Mouse (Mus musculus): ENCODE results near the gene Sh3bgrl2. TPM values are rescaled to one million over a fixed set of nuclear protein-coding genes. Genes with fewer than 3 reads are reported as not detected.

Sh3bgrl2 gene
- polyA plus RNA-seq, 1 experiment from 2014 or later = 10.3 TPM

- Histone ChIP-seq H3K4me1 (replicated peaks) (no peaks in the 10 kb centered on the region), H3K9me3 (no peaks in the 10 kb centered on the region), H3K36me3 (no peaks in the 10 kb centered on the region), H3K27me3 (no peaks in the 10 kb centered on the region), H3K4me3 (no peak overlapping the region), H3K9ac (no peak overlapping the region), H3K27ac (replicated peaks) (no peak overlapping the region), H3K4me2 (no peak overlapping the region)
- 47% methylated on average over 7 of the region's 7 CpGs for WGBS
- ATAC-seq (ENCODE audit: low FRiP score, low read depth) = no peak
Measured at GRCm38 (mm10) chr9:83616586-83617081, 68.5 kb downstream of the Sh3bgrl2 start.

GRCm38 (mm10) chr9:83623455-83623854, 75.3 kb downstream of the Sh3bgrl2 start:
- H3K9me3 ChIP-seq = no peaks in the 10 kb centered on the region

GRCm38 (mm10) chr9:83624193-83624592, 76.1 kb downstream of the Sh3bgrl2 start:
- 87% methylated on average over 5 of the region's 5 CpGs for WGBS
- Histone ChIP-seq H3K4me1 (replicated peaks) (peaks cover 6% of the 10 kb centered on the region; the same call in 1 of the 2 replicates), H3K36me3 (no peaks in the 10 kb centered on the region), H3K27ac (replicated peaks) (no peak overlapping the region), H3K4me2 (no peak overlapping the region), H3K4me3 (no peak overlapping the region), H3K9ac (no peak overlapping the region), H3K27me3 (no peaks in the 10 kb centered on the region), H3K9me3 (no peaks in the 10 kb centered on the region)
- no peak for ATAC-seq (ENCODE audit: low FRiP score, low read depth)

More at GRCm38 (mm10) chr9:83623455-83623854, 75.3 kb downstream of the Sh3bgrl2 start:
- Histone ChIP-seq H3K9ac (no peak overlapping the region), H3K4me2 (no peak overlapping the region), H3K36me3 (no peaks in the 10 kb centered on the region), H3K4me1 (replicated peaks) (no peaks in the 10 kb centered on the region), H3K27ac (replicated peaks) (no peak overlapping the region), H3K27me3 (no peaks in the 10 kb centered on the region), H3K4me3 (no peak overlapping the region)
- ATAC-seq (ENCODE audit: low FRiP score, low read depth) = no peak
- 65% methylated on average over 6 of the region's 6 CpGs for WGBS

- no peak overlapping the region for H3K4me2 ChIP-seq
- no peak overlapping the region for H3K4me3 ChIP-seq
- no peaks in the 10 kb centered on the region for H3K36me3 ChIP-seq
- no peak overlapping the region for H3K9ac ChIP-seq
- 62% methylated on average over 5 of the region's 5 CpGs for WGBS
- H3K27ac ChIP-seq (replicated peaks) = no peak overlapping the region
- no peaks in the 10 kb centered on the region for H3K9me3 ChIP-seq
- ATAC-seq (ENCODE audit: low FRiP score, low read depth) = no peak
- H3K4me1 ChIP-seq (replicated peaks) = peaks cover 11% of the 10 kb centered on the region; the same call in 1 of the 2 replicates
- H3K27me3 ChIP-seq = no peaks in the 10 kb centered on the region
Measured at GRCm38 (mm10) chr9:83625085-83625484, 77.0 kb downstream of the Sh3bgrl2 start.

GRCm38 (mm10) chr9:83628669-83629612, 80.8 kb downstream of the Sh3bgrl2 start:
- H3K4me3 ChIP-seq = no peak overlapping the region
- H3K9me3 ChIP-seq = no peaks in the 10 kb centered on the region
- H3K4me1 ChIP-seq (replicated peaks) = peaks cover 11% of the 10 kb centered on the region; the same call in 1 of the 2 replicates
- peak overlapping the region; percentile 32 for H3K4me2 ChIP-seq
- H3K27ac ChIP-seq (replicated peaks) = peak overlapping the region; percentile 78
- no peaks in the 10 kb centered on the region for H3K27me3 ChIP-seq
- 22% methylated on average over 19 of the region's 19 CpGs for WGBS
- H3K36me3 ChIP-seq = no peaks in the 10 kb centered on the region
- ATAC-seq (ENCODE audit: low FRiP score, low read depth) = peak; percentile 75
- H3K9ac ChIP-seq = no peak overlapping the region; the same call in 1 of the 2 replicates

- WGBS = 80% methylated on average over 6 of the region's 6 CpGs
- H3K27ac ChIP-seq (replicated peaks) = no peak overlapping the region
- H3K36me3 ChIP-seq = no peaks in the 10 kb centered on the region
- peaks cover 11% of the 10 kb centered on the region; the same call in 1 of the 2 replicates for H3K4me1 ChIP-seq (replicated peaks)
- H3K27me3 ChIP-seq = no peaks in the 10 kb centered on the region
- ATAC-seq (ENCODE audit: low FRiP score, low read depth) = no peak
- no peak overlapping the region for H3K4me2 ChIP-seq
- no peak overlapping the region for H3K9ac ChIP-seq
- no peaks in the 10 kb centered on the region for H3K9me3 ChIP-seq
- H3K4me3 ChIP-seq = no peak overlapping the region
Measured at GRCm38 (mm10) chr9:83630341-83630740, 82.2 kb downstream of the Sh3bgrl2 start.

- H3K4me2 ChIP-seq = no peak overlapping the region
- H3K9me3 ChIP-seq = no peaks in the 10 kb centered on the region
- ATAC-seq (ENCODE audit: low FRiP score, low read depth) = no peak
- peaks cover 19% of the 10 kb centered on the region for H3K4me1 ChIP-seq (replicated peaks)
- 56% methylated on average over 5 of the region's 5 CpGs for WGBS
- no peaks in the 10 kb centered on the region for H3K36me3 ChIP-seq
- H3K9ac ChIP-seq = no peak overlapping the region
- no peak overlapping the region for H3K27ac ChIP-seq (replicated peaks)
- H3K4me3 ChIP-seq = no peak overlapping the region
- no peaks in the 10 kb centered on the region for H3K27me3 ChIP-seq
Measured at GRCm38 (mm10) chr9:83631920-83632319, 83.8 kb downstream of the Sh3bgrl2 start.

- H3K9ac ChIP-seq = no peak overlapping the region
- H3K9me3 ChIP-seq = no peaks in the 10 kb centered on the region
- H3K27me3 ChIP-seq = no peaks in the 10 kb centered on the region
- H3K27ac ChIP-seq (replicated peaks) = no peak overlapping the region
- H3K4me1 ChIP-seq (replicated peaks) = peaks cover 8% of the 10 kb centered on the region
- H3K36me3 ChIP-seq = no peaks in the 10 kb centered on the region
- no peak overlapping the region for H3K4me3 ChIP-seq
- no peak overlapping the region for H3K4me2 ChIP-seq
- WGBS = 41% methylated on average over 3 of the region's 3 CpGs
- ATAC-seq (ENCODE audit: low FRiP score, low read depth) = no peak
Measured at GRCm38 (mm10) chr9:83634703-83635102, 86.6 kb downstream of the Sh3bgrl2 start.

GRCm38 (mm10) chr9:83635997-83636396, 87.9 kb downstream of the Sh3bgrl2 start:
- Histone ChIP-seq H3K4me2 (peak overlapping the region; percentile 18; the same call in 1 of the 2 replicates), H3K27ac (replicated peaks) (peak overlapping the region; percentile 73), H3K4me3 (no peak overlapping the region), H3K4me1 (replicated peaks) (peaks cover 8% of the 10 kb centered on the region), H3K36me3 (no peaks in the 10 kb centered on the region), H3K9me3 (no peaks in the 10 kb centered on the region), H3K9ac (no peak overlapping the region), H3K27me3 (no peaks in the 10 kb centered on the region)
- WGBS = 9% methylated on average over 7 of the region's 7 CpGs
- no peak for ATAC-seq (ENCODE audit: low FRiP score, low read depth)

- Histone ChIP-seq H3K4me2 (no peak overlapping the region), H3K4me3 (no peak overlapping the region), H3K27me3 (no peaks in the 10 kb centered on the region), H3K9ac (no peak overlapping the region), H3K4me1 (replicated peaks) (peaks cover 10% of the 10 kb centered on the region), H3K36me3 (no peaks in the 10 kb centered on the region), H3K27ac (replicated peaks) (no peak overlapping the region; the same call in 1 of the 2 replicates), H3K9me3 (no peaks in the 10 kb centered on the region)
- WGBS = 40% methylated on average over 4 of the region's 4 CpGs
- ATAC-seq (ENCODE audit: low FRiP score, low read depth) = 0 out of 2 replicates have a peak, but pooled peaks have one; percentile 40
Measured at GRCm38 (mm10) chr9:83643139-83643538, 95.0 kb downstream of the Sh3bgrl2 start.

- no peak overlapping the region for H3K4me3 ChIP-seq
- no peak for ATAC-seq (ENCODE audit: low FRiP score, low read depth)
- H3K4me2 ChIP-seq = peak overlapping the region; percentile 5; the same call in 1 of the 2 replicates
- no peaks in the 10 kb centered on the region for H3K27me3 ChIP-seq
- no peaks in the 10 kb centered on the region for H3K9me3 ChIP-seq
- H3K9ac ChIP-seq = no peak overlapping the region
- H3K27ac ChIP-seq (replicated peaks) = peak overlapping the region; percentile 28; the same call in 1 of the 2 replicates
- peaks cover 17% of the 10 kb centered on the region for H3K4me1 ChIP-seq (replicated peaks)
- no peaks in the 10 kb centered on the region for H3K36me3 ChIP-seq
- 40% methylated on average over 4 of the region's 4 CpGs for WGBS
Measured at GRCm38 (mm10) chr9:83643833-83644232, 95.7 kb downstream of the Sh3bgrl2 start.

- H3K4me2 ChIP-seq = no peak overlapping the region
- peaks cover 17% of the 10 kb centered on the region for H3K4me1 ChIP-seq (replicated peaks)
- no peaks in the 10 kb centered on the region for H3K27me3 ChIP-seq
- no peak overlapping the region for H3K27ac ChIP-seq (replicated peaks)
- no peaks in the 10 kb centered on the region for H3K36me3 ChIP-seq
- no peak overlapping the region for H3K4me3 ChIP-seq
- WGBS = 95% methylated on average over 2 of the region's 2 CpGs
- no peaks in the 10 kb centered on the region for H3K9me3 ChIP-seq
- ATAC-seq (ENCODE audit: low FRiP score, low read depth) = no peak
- H3K9ac ChIP-seq = no peak overlapping the region
Measured at GRCm38 (mm10) chr9:83646215-83646614, 98.1 kb downstream of the Sh3bgrl2 start.

Measured in hindbrain, embryonic 15.5 days (tissue).